Mouse (Mus musculus): ENCODE measurements around the gene Spert. TPM values are rescaled to one million over a fixed set of nuclear protein-coding genes. Genes with fewer than 3 reads are reported as not detected.

Gene Spert
- not detected in 2 replicates for polyA plus RNA-seq (2015; fragmentation: Nextera tagmentation; extraction: Ambion mirVana)

DNA sequence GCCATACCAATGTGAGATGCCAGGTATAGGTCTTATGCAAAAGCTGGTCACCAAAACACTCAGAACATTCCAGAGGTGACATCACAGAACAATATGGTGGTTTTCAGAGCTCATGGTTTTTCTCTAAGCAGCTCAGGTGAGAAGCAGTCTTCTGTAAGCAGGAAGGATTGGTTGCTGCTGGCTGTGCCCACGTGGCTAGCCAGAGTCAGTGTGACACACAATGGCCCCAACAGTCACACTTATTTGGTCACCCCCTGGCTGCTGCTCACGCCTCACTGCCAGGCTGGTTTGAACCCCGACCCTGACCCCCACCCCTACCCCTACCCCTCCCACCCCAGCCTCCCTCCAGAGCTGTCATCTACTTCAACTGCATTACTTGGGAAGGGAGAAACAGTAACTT lies at the start of gene Spert:
Gene Spert (minus strand): TSS at position 139 of the 400 bp plus-strand sequence.
- Histone ChIP-seq H3K27me3 (no peaks in the 10 kb centered on the region), H3K9me3 (no peaks in the 10 kb centered on the region), H3K9ac (replicated peaks) (no peak within 1 kb of the TSS), H3K4me1 (replicated peaks) (no peaks in the 10 kb centered on the region), H3K4me3 (replicated peaks) (no peak within 1 kb of the TSS), H3K4me2 (replicated peaks) (no peak within 1 kb of the TSS), H3K27ac (no peak within 1 kb of the TSS), H3K36me3 (no peaks in the 10 kb centered on the region)
- ATAC-seq = no peak
- WGBS = 69% methylated on average over 3 of the region's 3 CpGs

- ATAC-seq = no peak
These were observed 49.2 kb upstream of the Spert start, which contains the start of gene Erich6b for GRCm38 (mm10) chr14:75642080-75642479. TSS of gene Erich6b (plus strand) at chr14:75642259.

DNA sequence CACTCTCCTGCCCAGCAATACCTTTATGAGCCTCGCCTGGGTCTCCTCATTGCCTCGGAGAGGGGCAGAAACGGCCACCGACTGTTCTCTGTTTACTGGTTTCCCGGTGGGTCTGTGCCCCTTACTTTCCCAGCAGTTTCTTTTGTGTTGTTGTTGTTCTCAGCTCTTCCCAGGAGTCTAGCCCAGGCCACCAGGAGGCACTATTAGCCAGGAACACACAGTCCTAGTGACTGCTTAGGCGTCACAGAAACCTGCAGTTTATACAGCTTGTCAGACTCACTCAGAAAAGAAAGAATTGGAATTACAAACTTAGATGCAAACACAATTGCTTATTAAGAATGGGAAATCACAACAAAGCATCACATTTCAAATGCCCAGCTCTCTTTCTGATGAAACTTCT lies 48.5 kb upstream of the Spert start:
- ATAC-seq = no peak
- Histone ChIP-seq H3K36me3 (no peaks in the 10 kb centered on the region), H3K4me3 (replicated peaks) (no peak overlapping the region), H3K9ac (replicated peaks) (no peak overlapping the region), H3K4me2 (replicated peaks) (no peak overlapping the region), H3K27me3 (no peaks in the 10 kb centered on the region), H3K27ac (no peak overlapping the region), H3K4me1 (replicated peaks) (peaks cover 7% of the 10 kb centered on the region; the same call in 1 of the 2 replicates), H3K9me3 (peaks cover 4% of the 10 kb centered on the region; the same call in 1 of the 2 replicates)
- 71% methylated on average over 6 of the region's 6 CpGs for WGBS

More at GRCm38 (mm10) chr14:75642080-75642479, 49.2 kb upstream of the Spert start, which contains the start of gene Erich6b:
- H3K4me3 ChIP-seq (replicated peaks) = no peak within 1 kb of the TSS
- peaks cover 10% of the 10 kb centered on the region for H3K4me1 ChIP-seq (replicated peaks)
- no peaks in the 10 kb centered on the region for H3K36me3 ChIP-seq
- H3K27ac ChIP-seq = no peak within 1 kb of the TSS
- no peaks in the 10 kb centered on the region for H3K27me3 ChIP-seq
- H3K9me3 ChIP-seq = peaks cover 4% of the 10 kb centered on the region; the same call in 1 of the 2 replicates
- H3K4me2 ChIP-seq (replicated peaks) = no peak within 1 kb of the TSS
- WGBS = 62% methylated on average over 8 of the region's 8 CpGs
- no peak within 1 kb of the TSS for H3K9ac ChIP-seq (replicated peaks)

DNA sequence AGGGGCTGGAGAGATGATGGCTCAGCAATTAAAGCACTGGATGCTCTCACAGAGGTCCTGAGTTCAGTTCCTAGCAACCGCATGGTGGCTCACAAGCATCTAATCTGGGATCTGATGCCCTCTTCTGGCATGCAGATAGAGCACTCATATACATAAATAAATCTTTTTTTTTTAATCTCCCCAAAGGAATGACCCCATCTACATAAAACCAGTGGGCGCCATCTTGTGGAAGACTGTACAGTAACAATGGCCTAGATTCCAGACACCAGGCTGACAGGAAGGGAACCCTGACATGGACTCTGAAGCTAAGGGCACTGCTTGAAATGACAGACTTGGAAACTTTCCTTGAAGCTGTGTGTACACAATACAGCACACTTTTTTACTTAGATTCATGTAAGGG lies 47.9 kb upstream of the Spert start:
- Histone ChIP-seq H3K4me2 (replicated peaks) (no peak overlapping the region), H3K36me3 (no peaks in the 10 kb centered on the region), H3K4me1 (replicated peaks) (peaks cover 8% of the 10 kb centered on the region; the same call in 1 of the 2 replicates), H3K27me3 (no peaks in the 10 kb centered on the region), H3K9ac (replicated peaks) (no peak overlapping the region), H3K4me3 (replicated peaks) (no peak overlapping the region), H3K9me3 (peaks cover 4% of the 10 kb centered on the region; the same call in 1 of the 2 replicates), H3K27ac (no peak overlapping the region)
- no peak for ATAC-seq
- 92% methylated on average over 2 of the region's 2 CpGs for WGBS

- H3K27me3 ChIP-seq = no peaks in the 10 kb centered on the region
- WGBS = 82% methylated on average over 4 of the region's 4 CpGs
- no peak overlapping the region for H3K27ac ChIP-seq
- no peaks in the 10 kb centered on the region for H3K9me3 ChIP-seq
- no peak overlapping the region for H3K4me2 ChIP-seq (replicated peaks)
- H3K9ac ChIP-seq (replicated peaks) = no peak overlapping the region
- no peaks in the 10 kb centered on the region for H3K36me3 ChIP-seq
- H3K4me3 ChIP-seq (replicated peaks) = no peak overlapping the region
- peaks cover 11% of the 10 kb centered on the region; the same call in 1 of the 2 replicates for H3K4me1 ChIP-seq (replicated peaks)
- no peak for ATAC-seq
These were observed 44.7 kb upstream of the Spert start for GRCm38 (mm10) chr14:75637641-75638040.

GRCm38 (mm10) chr14:75636107-75636506 lies 43.2 kb upstream of the Spert start:
- Histone ChIP-seq H3K4me3 (replicated peaks) (no peak overlapping the region), H3K4me1 (replicated peaks) (peaks cover 11% of the 10 kb centered on the region; the same call in 1 of the 2 replicates), H3K27me3 (no peaks in the 10 kb centered on the region), H3K4me2 (replicated peaks) (no peak overlapping the region), H3K27ac (no peak overlapping the region; the same call in 1 of the 2 replicates), H3K9me3 (no peaks in the 10 kb centered on the region), H3K36me3 (no peaks in the 10 kb centered on the region), H3K9ac (replicated peaks) (no peak overlapping the region)
- WGBS = 32% methylated on average over 7 of the region's 7 CpGs
- 0 out of 2 replicates have a peak, but pooled peaks have one; percentile 17 for ATAC-seq

DNA sequence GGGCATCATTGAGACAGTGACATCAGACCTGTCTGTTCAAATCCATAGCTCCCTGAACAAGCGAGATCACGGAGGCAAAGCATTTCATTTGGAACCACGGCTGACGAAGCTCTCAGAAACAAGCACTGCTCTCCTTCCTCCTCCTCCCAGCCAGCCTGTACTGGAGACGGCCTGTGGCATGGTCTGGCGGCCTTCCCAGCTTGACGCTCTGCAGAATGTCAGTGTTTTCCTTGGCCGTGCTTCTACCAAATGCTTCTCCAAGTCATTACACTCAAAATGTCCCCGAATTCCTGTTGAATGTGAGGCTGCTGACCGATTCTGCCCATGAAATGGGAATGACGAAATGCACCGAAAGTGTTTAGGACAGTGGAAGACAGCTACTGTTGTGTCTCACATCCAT lies 42.4 kb upstream of the Spert start:
- no peak overlapping the region for H3K4me3 ChIP-seq (replicated peaks)
- ATAC-seq = no peak
- H3K4me1 ChIP-seq (replicated peaks) = peaks cover 11% of the 10 kb centered on the region; the same call in 1 of the 2 replicates
- no peaks in the 10 kb centered on the region for H3K27me3 ChIP-seq
- no peak overlapping the region for H3K4me2 ChIP-seq (replicated peaks)
- H3K9ac ChIP-seq (replicated peaks) = no peak overlapping the region
- no peaks in the 10 kb centered on the region for H3K9me3 ChIP-seq
- H3K36me3 ChIP-seq = no peaks in the 10 kb centered on the region
- H3K27ac ChIP-seq = no peak overlapping the region; the same call in 1 of the 2 replicates
- WGBS = 85% methylated on average over 12 of the region's 12 CpGs

GRCm38 (mm10) chr14:75628870-75629269 lies 36.0 kb upstream of the Spert start:
- no peak for ATAC-seq
- Histone ChIP-seq H3K27me3 (no peaks in the 10 kb centered on the region), H3K9ac (replicated peaks) (no peak overlapping the region), H3K4me1 (replicated peaks) (no peaks in the 10 kb centered on the region), H3K9me3 (no peaks in the 10 kb centered on the region), H3K4me2 (replicated peaks) (no peak overlapping the region), H3K27ac (no peak overlapping the region), H3K4me3 (replicated peaks) (no peak overlapping the region), H3K36me3 (no peaks in the 10 kb centered on the region)
- WGBS = 94% methylated on average over 8 of the region's 8 CpGs

DNA sequence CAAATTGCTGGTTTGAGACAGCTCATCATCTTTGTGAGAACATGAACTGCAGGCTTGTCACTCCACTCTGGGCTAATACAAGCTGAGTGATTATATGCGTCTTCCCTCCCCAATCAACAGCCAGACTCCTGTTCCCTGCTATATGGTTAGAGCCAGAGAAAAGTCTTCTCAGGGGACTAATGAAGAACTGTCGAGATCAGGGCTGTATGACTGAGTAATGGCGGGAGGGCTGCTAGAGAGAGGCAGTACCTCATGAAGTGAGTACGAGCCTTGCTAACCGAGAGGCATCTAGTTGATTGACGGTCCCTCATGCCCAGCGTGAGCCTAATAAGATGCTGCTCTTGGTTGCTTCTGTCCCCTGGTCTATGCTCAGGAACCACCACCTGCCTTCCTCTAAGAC lies 30.1 kb upstream of the Spert start:
- no peaks in the 10 kb centered on the region for H3K36me3 ChIP-seq
- no peaks in the 10 kb centered on the region for H3K9me3 ChIP-seq
- no peaks in the 10 kb centered on the region for H3K27me3 ChIP-seq
- H3K4me2 ChIP-seq (replicated peaks) = no peak overlapping the region
- 79% methylated on average over 7 of the region's 7 CpGs for WGBS
- H3K27ac ChIP-seq = no peak overlapping the region
- no peak overlapping the region for H3K9ac ChIP-seq (replicated peaks)
- ATAC-seq = no peak; the same call in 1 of the 2 replicates
- H3K4me1 ChIP-seq (replicated peaks) = peaks cover 9% of the 10 kb centered on the region
- no peak overlapping the region for H3K4me3 ChIP-seq (replicated peaks)

DNA sequence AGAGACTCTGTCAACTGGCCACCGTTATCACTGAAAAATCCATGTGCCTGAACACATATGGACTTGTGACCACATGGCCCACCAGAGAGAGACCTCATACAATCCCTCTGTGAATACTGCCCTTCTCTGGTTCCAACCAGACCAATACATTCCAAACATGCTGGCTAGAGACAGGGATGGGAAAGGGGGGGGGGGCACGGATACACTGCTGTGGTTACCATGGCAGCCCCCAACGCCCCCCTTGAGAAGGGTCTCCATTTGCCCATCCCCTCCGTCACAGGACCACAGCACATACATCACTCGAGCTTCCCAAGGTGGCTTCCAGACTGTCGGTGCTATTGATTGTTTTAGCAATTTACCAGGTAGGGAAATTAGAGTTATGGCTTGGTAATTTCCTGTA lies 23.5 kb upstream of the Spert start:
- no peaks in the 10 kb centered on the region for H3K27me3 ChIP-seq
- no peak overlapping the region for H3K4me3 ChIP-seq (replicated peaks)
- no peaks in the 10 kb centered on the region for H3K36me3 ChIP-seq
- ATAC-seq = no peak
- H3K9ac ChIP-seq (replicated peaks) = no peak overlapping the region
- H3K4me1 ChIP-seq (replicated peaks) = peaks cover 9% of the 10 kb centered on the region
- no peaks in the 10 kb centered on the region for H3K9me3 ChIP-seq
- 84% methylated on average over 6 of the region's 6 CpGs for WGBS
- H3K27ac ChIP-seq = no peak overlapping the region
- no peak overlapping the region for H3K4me2 ChIP-seq (replicated peaks)

- no peak overlapping the region for H3K27ac ChIP-seq
- H3K4me1 ChIP-seq (replicated peaks) = no peaks in the 10 kb centered on the region
- 97% methylated on average over 2 of the region's 2 CpGs for WGBS
- no peaks in the 10 kb centered on the region for H3K27me3 ChIP-seq
- no peaks in the 10 kb centered on the region for H3K36me3 ChIP-seq
- H3K4me2 ChIP-seq (replicated peaks) = no peak overlapping the region
- ATAC-seq = no peak
- H3K4me3 ChIP-seq (replicated peaks) = no peak overlapping the region
- no peaks in the 10 kb centered on the region for H3K9me3 ChIP-seq
- H3K9ac ChIP-seq (replicated peaks) = no peak overlapping the region
These were observed 16.3 kb upstream of the Spert start for GRCm38 (mm10) chr14:75609176-75609575.

- Histone ChIP-seq H3K27me3 (no peaks in the 10 kb centered on the region), H3K4me1 (replicated peaks) (no peaks in the 10 kb centered on the region), H3K36me3 (no peaks in the 10 kb centered on the region), H3K4me2 (replicated peaks) (no peak overlapping the region), H3K9me3 (no peaks in the 10 kb centered on the region), H3K4me3 (replicated peaks) (no peak overlapping the region), H3K9ac (replicated peaks) (no peak overlapping the region), H3K27ac (no peak overlapping the region)
- WGBS = 86% methylated on average over 12 of the region's 12 CpGs
- no peak for ATAC-seq
These were observed 9.0 kb downstream of the Spert start for GRCm38 (mm10) chr14:75583870-75584269.

DNA sequence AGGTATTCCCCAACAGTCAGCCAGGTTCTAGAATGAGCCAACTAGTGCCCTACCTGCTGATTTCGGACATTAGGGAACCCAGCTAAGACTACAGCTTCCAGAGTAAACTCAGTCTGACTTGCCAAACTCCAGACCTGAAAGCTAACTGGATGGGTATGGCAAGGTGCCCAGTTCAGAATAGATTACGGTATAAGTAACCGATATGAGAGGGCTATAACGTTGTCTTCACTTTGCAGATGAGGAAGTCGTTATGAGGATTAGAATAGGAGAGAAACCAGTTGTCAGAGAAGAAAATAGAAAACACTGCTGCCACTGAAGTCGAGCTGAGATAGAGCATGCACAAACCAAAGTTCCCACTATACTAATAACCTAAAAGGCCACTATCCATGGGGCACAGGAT lies 13.9 kb downstream of the Spert start:
- H3K4me3 ChIP-seq (replicated peaks) = no peak overlapping the region
- H3K27me3 ChIP-seq = no peaks in the 10 kb centered on the region
- no peak for ATAC-seq
- 0 out of 2 replicates have a peak, but pooled peaks cover 3% of the 10 kb centered on the region for H3K4me1 ChIP-seq (replicated peaks)
- no peaks in the 10 kb centered on the region for H3K9me3 ChIP-seq
- WGBS = 93% methylated on average over 6 of the region's 6 CpGs
- H3K36me3 ChIP-seq = no peaks in the 10 kb centered on the region
- H3K4me2 ChIP-seq (replicated peaks) = no peak overlapping the region
- no peak overlapping the region for H3K9ac ChIP-seq (replicated peaks)
- H3K27ac ChIP-seq = no peak overlapping the region

Measured in midbrain, embryonic 13.5 days (tissue).